Mouse (Mus musculus) left cerebral cortex, postnatal 25 days (tissue): ENCODE measurements around the gene Casq1. TPM values are rescaled to one million over a fixed set of nuclear protein-coding genes. Genes with fewer than 3 reads are reported as not detected.
A peak's percentile ranks its signal among the peaks of the same experiment; 100 is the strongest.

Experiments
- DNase-seq, 2 experiments: peaks; one replicate each; pipeline ENCODE4 v3.0.0; 2022; ENCODE audit warnings: low spot score in 2 of 2, mixed read lengths in 1 of 2
- intact Hi-C: fragments of 180-260 bp; cut with DNase I; formaldehyde crosslinking; loops from one replicate; pipeline ENCODE4 v1.15.1; 2025
- total RNA-seq, 2 experiments: library from RNA; stranded (reverse); gene quantifications; 2 replicates each; pipeline ENCODE4 v1.2.3; 2021

The Casq1 gene
- total RNA-seq, 2 experiments from 2014 or later, result 0.34 TPM; not detected in 1

DNA sequence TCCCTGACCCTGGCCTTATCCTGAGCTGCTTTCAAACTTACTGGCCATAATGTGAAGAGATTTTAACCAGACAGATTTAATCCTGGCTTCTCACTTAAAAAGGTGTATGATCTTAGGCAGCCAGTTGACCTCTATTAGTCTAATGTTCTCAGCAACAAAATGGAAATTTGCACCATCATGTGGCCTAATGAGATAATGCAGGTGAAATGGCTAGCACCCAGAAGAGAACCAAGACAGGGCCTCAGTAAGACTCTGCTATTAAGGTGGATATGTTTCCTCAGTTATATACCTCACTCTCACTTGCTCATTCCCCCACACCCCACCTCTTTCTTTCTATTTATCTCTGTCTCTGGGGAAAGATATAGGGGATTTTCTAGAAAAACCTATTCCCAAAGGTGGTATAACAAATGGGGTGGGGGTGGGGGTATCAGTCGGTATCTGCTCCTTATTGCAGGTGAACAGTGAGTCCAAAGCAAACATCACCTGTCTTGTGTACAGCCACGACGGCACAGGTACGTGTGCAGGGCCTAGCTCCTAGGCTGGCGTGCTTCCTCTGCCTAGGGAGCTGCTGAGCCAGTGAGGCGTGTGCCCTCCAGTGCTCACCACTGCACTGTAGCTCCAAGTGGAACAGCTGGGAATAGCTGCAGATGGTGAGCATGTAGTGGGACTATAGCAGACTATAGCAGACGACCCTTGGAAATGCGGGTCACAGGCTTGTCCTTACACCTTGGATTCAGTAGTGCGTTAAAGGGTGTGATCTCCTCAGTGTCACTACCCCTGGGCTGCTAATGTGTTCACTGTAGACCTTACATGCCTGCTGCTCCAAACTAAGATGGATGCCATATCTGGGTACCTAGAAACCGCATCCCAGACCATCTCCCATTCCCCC is 33.0 kb downstream of the Casq1 start:
- DNase-seq, result no peak
- intact Hi-C loops, result no loop called here

DNA sequence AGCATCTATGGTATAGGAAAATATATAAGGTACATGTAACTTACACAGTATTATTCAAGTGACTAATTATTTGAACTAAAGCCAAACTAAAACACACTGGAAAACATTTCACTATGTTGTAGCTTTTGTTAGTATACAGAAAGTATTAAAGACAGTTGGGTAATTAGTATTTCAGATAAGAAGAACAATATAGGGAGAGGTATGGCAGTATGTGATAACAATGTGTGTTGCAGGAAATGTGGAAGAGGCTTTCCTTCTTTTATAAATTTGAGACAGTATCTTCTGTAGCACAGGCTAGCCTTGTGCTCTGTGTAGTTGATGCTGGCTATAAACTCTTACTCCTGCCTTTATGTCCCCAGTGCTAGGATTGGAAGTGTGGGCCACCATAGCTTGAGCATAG is 35.8 kb downstream of the Casq1 start:
- intact Hi-C loops, result no loop called here
- DNase-seq, result no peak

DNA sequence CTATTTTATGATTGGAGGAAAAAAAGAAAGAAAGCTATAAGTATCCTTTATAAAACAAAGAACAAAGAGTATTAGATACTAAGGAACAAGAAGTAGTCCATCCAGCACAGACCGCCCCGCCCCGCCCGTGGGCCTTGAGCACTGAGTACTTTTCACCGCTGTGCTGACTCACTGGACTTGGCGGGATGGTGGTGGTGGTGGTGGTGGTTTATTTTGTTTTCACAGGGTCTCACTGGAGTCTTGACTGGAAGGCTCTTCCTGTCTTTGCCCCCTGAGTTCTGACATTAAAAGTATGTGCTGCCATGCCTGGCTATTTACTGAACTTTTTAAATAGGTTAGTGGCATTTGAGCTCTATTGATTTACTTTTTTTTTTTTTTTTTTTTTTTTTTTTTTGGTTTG is 36.6 kb downstream of the Casq1 start:
- DNase-seq, result no peak
- intact Hi-C loops, result no loop called here

DNA sequence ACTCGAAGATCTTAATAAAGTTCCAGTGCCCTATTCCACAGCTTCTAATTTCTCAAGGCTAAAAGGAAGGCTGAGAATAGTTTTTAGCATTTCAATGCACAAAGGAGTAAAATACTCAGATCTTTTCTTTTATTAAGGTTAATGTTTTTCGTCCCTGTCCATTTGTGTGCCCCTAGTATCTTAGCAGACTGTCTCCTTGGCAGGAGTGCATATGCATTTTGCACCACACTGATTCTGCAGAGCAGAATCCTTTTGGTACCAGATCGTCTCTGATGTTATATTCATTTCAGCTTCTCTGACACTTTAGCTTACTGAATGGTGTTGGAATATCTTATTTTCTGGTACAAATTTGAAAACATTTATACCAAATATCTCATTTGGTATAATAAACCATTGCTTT is 37.9 kb downstream of the Casq1 start:
- no peak for DNase-seq
- intact Hi-C loops, result no loop called here

DNA sequence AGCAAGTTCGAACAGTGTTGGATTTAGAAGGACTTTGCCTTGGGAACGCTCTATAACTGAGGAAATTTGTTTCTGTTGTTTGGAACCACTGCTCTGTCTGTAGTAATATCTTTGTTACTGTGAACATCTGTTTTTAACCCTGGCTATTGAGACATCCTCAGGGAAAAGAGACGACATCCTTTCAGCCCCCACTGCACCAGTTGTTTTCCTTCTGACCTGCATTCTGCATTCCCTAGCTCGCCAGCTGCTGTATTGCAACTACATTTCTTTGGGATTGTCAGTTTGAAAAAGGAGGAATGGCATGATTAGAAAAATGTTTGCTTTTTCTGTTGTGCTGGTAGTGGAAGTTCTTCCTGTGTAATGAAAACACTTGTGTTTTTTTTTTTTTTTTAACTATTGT is 38.8 kb downstream of the Casq1 start:
- DNase-seq, result no peak
- intact Hi-C loops, result no loop called here

DNA sequence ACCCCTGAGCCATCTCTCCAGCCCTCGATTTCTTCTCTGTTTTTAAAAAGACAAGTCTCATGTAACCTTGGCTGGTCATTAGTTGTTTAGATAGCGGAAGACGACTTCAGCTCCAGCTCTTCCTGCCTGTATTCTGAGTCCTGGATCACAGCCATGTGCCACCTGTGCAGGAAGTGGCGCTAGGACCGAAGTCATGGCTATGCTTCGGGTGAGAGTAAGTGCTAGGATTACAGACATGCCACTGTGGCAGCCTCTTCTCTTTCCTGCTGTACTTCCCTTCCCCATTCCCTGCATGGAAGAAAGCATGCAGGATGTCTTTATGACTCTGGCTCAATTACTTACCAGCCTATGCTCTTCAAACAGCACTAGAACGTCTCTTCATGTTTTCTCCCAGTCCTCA is 40.6 kb downstream of the Casq1 start:
- intact Hi-C loops, result no loop called here
- DNase-seq, result no peak

DNA sequence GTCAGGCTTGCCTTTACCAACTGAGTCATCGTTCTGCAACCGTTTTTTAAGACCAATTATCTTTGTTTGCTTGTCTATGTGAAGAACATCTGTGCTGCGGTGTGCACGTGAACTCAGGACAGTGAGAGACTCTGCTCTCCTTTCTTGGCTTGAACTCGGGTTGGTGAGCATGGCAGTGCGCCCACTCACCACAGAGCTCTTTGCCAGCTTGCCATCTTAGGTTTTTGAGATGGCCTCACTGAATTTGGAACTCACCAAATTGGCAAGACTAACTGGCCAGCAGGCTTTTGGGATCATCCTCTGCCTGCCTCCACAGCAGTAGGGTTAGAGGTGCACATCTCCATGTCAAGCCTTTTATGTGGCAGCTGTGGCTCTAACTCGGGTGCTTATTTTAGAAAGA is 41.9 kb downstream of the Casq1 start:
- no peak for DNase-seq

DNA sequence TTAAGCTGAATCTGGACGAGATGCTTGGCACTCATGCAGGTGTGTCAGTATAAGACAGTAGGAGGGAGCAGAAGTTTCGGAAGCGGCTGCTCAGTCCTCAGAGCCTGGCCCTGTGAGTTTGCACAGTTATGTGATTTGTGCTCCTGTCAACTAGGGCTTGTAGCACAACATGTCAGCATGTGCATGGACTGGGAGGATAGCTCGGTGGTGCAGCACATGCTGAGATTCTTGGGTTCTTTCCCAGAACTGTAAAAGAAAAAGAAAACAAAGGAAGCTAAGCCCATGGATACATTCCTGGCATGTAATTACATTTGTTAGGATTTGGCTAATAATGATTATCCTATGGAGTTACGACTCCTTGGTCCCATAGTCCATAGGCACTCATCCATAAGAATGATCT is 46.5 kb downstream of the Casq1 start:
- no peak for DNase-seq
- intact Hi-C loops, result no loop called here

More for the DNA sequence above, 41.9 kb downstream of the Casq1 start:
- intact Hi-C loops, result no loop called here

DNA sequence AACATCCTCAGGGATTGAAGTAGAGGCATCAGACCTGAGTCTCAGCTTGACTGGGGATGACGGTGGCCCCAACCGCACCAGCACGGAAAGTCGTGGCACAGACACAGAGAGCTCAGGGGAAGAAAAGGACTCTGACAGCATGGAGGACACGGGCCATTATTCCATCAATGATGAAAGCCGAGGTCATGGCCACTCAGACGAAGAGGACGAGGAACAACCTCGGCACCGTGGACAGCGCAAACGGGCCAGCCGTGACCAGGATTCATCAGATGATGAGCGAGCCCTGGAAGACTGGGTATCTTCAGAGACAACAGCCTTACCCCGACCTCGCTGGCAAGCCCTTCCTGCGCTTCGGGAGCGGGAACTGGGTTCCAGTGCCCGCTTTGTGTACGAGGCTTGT is 47.3 kb downstream of the Casq1 start:
- DNase-seq, result no peak
- intact Hi-C loops, result no loop called here

DNA sequence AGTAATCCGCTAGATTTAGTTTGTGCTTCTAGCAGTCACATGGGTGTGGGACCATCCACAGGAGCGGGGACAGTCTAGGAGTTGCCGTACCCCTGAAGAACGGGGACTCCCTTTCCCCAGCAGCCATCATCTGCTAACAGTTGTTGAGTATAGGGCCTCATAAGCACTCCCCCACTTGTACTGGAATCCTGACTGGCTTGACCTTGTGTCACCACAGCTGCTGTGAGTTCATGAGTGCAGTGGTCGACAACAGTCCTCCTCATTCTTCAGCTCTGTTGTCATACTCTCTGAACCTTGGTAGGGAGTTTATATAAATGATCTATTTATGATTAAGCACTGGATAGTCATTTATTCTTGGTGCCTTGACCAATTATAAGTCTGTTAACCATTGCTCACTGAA is 49.9 kb downstream of the Casq1 start:
- no peak for DNase-seq
- intact Hi-C loops, result no loop called here

DNA sequence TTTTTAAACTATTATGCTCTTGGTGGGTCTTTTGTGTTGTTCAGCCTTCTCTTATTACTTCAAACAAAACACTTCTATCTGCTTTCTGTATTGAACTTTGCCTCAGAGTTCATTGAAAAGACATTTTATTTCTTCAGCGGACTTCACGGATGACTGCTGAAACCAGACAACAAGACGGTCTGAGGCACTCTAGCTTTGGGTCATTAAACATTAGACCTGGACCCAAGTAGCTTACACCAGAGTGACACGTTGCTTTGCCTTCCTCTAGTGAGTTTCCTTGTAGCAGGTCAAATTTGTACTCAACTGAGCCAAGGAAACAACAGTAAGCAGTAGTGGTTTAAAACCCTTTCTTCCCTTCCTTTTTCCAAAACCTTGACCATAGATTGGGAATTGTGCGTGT is 51.8 kb downstream of the Casq1 start:
- intact Hi-C loops, result no loop called here
- DNase-seq, result no peak

DNA sequence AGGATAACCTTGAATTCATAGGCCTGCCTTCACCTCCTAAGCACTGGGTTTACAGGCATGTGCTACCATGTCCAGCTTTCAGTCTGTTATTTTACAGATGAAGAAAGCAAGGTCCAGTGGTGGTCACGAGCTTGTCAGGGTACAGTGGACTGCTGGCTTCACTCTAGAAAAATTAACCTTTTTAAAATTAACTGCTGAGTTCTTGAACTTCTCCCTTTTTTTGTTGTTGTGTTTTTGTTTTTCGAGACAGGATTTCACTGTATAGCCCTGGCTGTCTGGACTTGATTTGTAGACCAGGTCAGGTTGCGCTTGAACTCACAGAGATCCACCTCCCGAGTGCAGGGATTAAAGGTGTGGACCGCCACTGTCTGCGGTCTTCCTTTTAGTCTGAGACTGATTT is 56.7 kb downstream of the Casq1 start:
- DNase-seq, result no peak
- intact Hi-C loops, result loop anchor here (1.0 kb wide), 1 partner anchor 147 kb away; no protein-coding TSS in a partner anchor

DNA sequence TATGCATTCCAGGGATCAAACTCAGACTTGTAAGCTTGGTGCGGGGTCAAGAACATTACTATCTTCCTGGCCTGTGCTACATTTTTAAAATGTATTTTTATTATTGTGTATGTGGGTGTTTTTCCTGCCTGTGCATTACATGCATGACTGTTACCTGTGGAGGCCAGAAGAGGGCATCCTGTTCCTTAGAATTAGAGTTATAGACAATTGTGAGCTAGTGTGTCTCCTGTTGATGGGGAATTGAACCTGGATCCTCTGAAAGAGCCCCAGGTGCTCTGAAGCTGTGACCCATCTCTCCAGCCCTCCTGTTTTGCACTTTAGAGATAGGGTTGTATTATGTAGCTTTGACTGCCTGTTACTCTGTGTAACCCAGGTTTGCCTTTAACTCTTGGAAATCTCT is 57.7 kb downstream of the Casq1 start:
- intact Hi-C loops, result loop anchor here (1.0 kb wide), 1 partner anchor 148 kb away; no protein-coding TSS in a partner anchor

DNA sequence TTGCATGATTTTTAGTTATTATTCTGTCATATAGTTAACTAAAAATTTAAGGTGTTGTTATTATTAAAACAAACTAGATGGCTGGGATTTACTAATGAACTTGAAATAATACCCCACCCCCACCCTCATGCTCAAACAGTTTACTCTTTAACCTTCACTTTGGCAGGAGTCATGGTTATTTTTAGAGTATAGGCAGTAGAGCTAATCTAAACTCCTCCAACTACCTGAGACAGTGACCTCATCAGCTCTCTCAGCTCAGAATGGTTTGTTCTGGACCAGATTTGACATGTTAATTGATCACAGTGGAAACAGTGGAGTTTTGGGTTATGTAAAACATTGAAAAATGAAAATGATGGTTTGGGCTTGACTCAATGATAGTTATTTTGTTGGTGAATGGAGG is 59.2 kb downstream of the Casq1 start:
- intact Hi-C loops, result no loop called here
- no peak for DNase-seq

More for the DNA sequence above, 57.7 kb downstream of the Casq1 start:
- peak; percentile 21 to 66 for DNase-seq

DNA sequence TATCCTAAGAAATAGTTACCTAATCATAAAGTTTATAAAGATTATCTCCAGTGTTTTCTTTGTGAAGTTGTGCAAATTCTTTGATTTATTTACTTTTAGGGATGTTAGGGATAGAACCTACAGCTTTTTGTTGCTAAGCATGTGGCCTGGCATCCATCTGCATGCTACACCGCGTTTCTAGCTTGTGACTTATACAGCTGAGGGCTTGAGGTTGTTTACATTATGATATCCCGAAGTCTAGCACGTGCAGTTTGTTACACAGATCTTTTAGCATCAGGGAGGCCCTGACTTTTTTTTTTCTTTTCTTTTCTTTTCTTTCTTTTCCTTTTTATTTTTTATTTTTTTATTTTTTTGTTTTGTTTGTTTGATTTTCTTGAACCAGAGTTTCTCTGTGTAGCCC is 59.7 kb downstream of the Casq1 start:
- intact Hi-C loops, result no loop called here
- no peak for DNase-seq

Other genes with a start within 250 kb of the Casq1 start
- 10 to 100 TPM; 13.3 to 13.5 TPM for gene Vangl2, start 191.4 kb downstream of the Casq1 start, total RNA-seq
- gene Nhlh1, start 162.3 kb downstream of the Casq1 start, total RNA-seq, result under 1 TPM; 0.23 to 0.64 TPM
- gene Copa, start 137.3 kb downstream of the Casq1 start, total RNA-seq, result 100 to 1,000 TPM; 146 to 154 TPM
- 10 to 100 TPM; 68.3 to 70.8 TPM for gene Ncstn, start 137.1 kb downstream of the Casq1 start, total RNA-seq
- gene Pex19, start 93.1 kb downstream of the Casq1 start, total RNA-seq, result 10 to 100 TPM; 95.2 to 97.2 TPM
- gene Dcaf8, start 71.8 kb downstream of the Casq1 start, total RNA-seq, result 100 to 1,000 TPM; 105 to 108 TPM
- gene Pea15a, start 13.1 kb downstream of the Casq1 start, total RNA-seq, result 100 to 1,000 TPM; 411 to 429 TPM
- not detected for gene Atp1a4, start 38.5 kb upstream of the Casq1 start, total RNA-seq
- 100 to 1,000 TPM; 232 to 242 TPM for gene Igsf8, start 41.8 kb upstream of the Casq1 start, total RNA-seq
- 100 to 1,000 TPM; 610 to 694 TPM for gene Atp1a2, start 78.2 kb upstream of the Casq1 start, total RNA-seq
- gene Kcnj9, start 109.5 kb upstream of the Casq1 start, total RNA-seq, result 100 to 1,000 TPM; 126 to 139 TPM
- 10 to 100 TPM; 85.4 to 99.8 TPM for gene Kcnj10, start 121.3 kb upstream of the Casq1 start, total RNA-seq
- 1 to 10 TPM; 8.9 to 9.2 TPM for gene Pigm, start 156.7 kb upstream of the Casq1 start, total RNA-seq